Mouse (Mus musculus) neural tube, embryonic 12.5 days (tissue): Measurements from ENCODE around the gene Tex50. TPM values are rescaled to one million over a fixed set of nuclear protein-coding genes. Genes with fewer than 3 reads are reported as not detected.
A peak's percentile ranks its signal among the peaks of the same experiment; 100 is the strongest.
"Not testable (repeated sequence)": the region's sequence is repeated elsewhere in the genome, so short reads cannot be mapped to it uniquely, and the experiment has no call there.

ENCODE experiments used
- ATAC-seq: fragments of 200-750 bp; cut with Nextera tagmentation; 2 replicates; pipeline ENCODE4 v1.8.0; 2017; ENCODE audit warnings: low read depth, mild to moderate bottlenecking, moderate TSS enrichment, moderate library complexity; ENCODE audit not compliant: low FRiP score
- H3K27ac ChIP-seq: fragments of 300-500 bp; sonication (generic); 2 replicates; pipeline ENCODE4 v1.5.1; 2016
- H3K27me3 ChIP-seq: fragments of 300-500 bp; sonication (generic); replicated peaks from 2 replicates; pipeline ENCODE4 v1.6.1; 2016; ENCODE audit warnings: mild to moderate bottlenecking
- H3K36me3 ChIP-seq: fragments of 300-500 bp; sonication (generic); 2 replicates; pipeline ENCODE4 v1.6.1; 2016; ENCODE audit warnings: mild to moderate bottlenecking
- H3K4me1 ChIP-seq: fragments of 300-500 bp; sonication (generic); 2 replicates; pipeline ENCODE4 v1.6.1; 2016
- H3K4me2 ChIP-seq: fragments of 300-500 bp; sonication (generic); replicated peaks from 2 replicates; pipeline ENCODE4 v1.6.1; 2016; ENCODE audit warnings: mild to moderate bottlenecking
- H3K4me3 ChIP-seq: fragments of 300-500 bp; sonication (generic); 2 replicates; pipeline ENCODE4 v1.5.1; 2016
- H3K9ac ChIP-seq: fragments of 300-500 bp; sonication (generic); 2 replicates; pipeline ENCODE4 v1.6.1; 2016; ENCODE audit warnings: mild to moderate bottlenecking
- H3K9me3 ChIP-seq: fragments of 300-500 bp; sonication (generic); 2 replicates; pipeline ENCODE4 v1.6.1; 2016; ENCODE audit warnings: mild to moderate bottlenecking
- WGBS: fragments of 180-500 bp; shearing (Covaris S2); methylation state at CpG from one replicate; pipeline ENCODE4 v1.1.7; 2016; 5-methylcytosine and 5-hydroxymethylcytosine counted together
- polyA plus RNA-seq: library from polyadenylated mRNA; unstranded; fragments of >200 nt; fragmentation: Nextera tagmentation; extraction: Ambion mirVana; gene quantifications from 2 replicates; pipeline ENCODE4 v1.2.1, GENCODE M21; 2016

Gene Tex50
- polyA plus RNA-seq = 0.22 and 0.28 TPM in 2 replicates

DNA sequence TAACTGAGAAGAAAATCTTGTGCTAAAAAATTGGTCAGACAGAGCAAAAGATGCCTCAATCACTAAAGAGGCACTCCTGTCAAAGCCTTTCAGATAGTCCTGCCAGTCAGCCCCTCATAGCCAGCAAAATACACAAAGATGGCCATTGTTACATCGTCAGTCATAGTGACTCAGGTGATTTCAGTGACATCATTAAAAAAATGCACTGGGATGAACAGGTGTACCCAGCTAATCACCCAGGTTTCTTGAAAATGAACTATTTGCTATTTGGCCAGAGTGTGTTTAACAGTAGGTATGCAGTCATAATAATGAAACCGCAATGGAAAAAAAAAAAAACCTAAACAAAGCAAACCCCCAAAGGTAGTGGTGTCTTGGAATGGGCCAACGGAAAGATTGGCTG is at the start of gene Tex50:
TSS of gene Tex50 (minus strand) at position 101 of the 400 bp plus-strand sequence.
- Histone ChIP-seq H3K27me3 (no peaks in the 10 kb centered on the region), H3K4me3 (no peak within 1 kb of the TSS), H3K36me3 (no peaks in the 10 kb centered on the region), H3K27ac (no peak within 1 kb of the TSS), H3K4me1 (no peaks in the 10 kb centered on the region), H3K9ac (no peak within 1 kb of the TSS), H3K9me3 (no peaks in the 10 kb centered on the region), H3K4me2 (no peak within 1 kb of the TSS)
- WGBS = 91% methylated on average over 3 of the region's 3 CpGs
- ATAC-seq = no peak

DNA sequence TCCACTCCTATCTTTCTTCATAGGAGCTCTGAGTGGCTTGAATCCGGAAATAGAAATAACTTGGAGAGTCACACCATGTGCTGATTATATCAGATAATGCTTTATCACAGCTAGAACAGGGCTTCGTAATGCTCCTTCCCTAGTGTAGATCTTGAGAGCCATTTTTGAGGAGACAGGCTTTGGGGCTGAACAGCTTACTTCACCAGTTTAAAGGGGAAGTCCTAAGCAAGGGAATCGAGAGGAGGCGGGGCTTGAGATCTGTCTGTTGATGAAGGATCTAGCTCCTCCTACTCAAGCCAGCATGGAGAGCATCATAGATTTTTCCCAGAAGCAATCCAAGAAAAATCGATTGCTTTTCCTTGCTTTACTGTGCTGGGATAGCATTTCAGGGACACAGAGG is 40.7 kb upstream of the Tex50 start:
- Histone ChIP-seq H3K36me3 (no peaks in the 10 kb centered on the region), H3K9ac (no peak overlapping the region), H3K27ac (no peak overlapping the region), H3K9me3 (no peaks in the 10 kb centered on the region), H3K4me2 (no peak overlapping the region), H3K4me1 (no peaks in the 10 kb centered on the region), H3K27me3 (no peaks in the 10 kb centered on the region), H3K4me3 (no peak overlapping the region)
- WGBS = 76% methylated on average over 5 of the region's 5 CpGs
- ATAC-seq = no peak

GRCm38 (mm10) chr1:161196364-161196763 is 37.2 kb upstream of the Tex50 start:
- Histone ChIP-seq H3K4me3 (0 out of 2 replicates have a peak overlapping the region, but pooled peaks have one; percentile 37), H3K4me2 (peak overlapping the region; percentile 62)
- not testable (repeated sequence) for H3K4me1 ChIP-seq, H3K9ac ChIP-seq, H3K27ac ChIP-seq, H3K9me3 ChIP-seq, H3K36me3 ChIP-seq, H3K27me3 ChIP-seq
- 61% methylated on average over 11 of the region's 11 CpGs for WGBS
- peak; percentile 11; the same call in 1 of the 2 replicates for ATAC-seq

DNA sequence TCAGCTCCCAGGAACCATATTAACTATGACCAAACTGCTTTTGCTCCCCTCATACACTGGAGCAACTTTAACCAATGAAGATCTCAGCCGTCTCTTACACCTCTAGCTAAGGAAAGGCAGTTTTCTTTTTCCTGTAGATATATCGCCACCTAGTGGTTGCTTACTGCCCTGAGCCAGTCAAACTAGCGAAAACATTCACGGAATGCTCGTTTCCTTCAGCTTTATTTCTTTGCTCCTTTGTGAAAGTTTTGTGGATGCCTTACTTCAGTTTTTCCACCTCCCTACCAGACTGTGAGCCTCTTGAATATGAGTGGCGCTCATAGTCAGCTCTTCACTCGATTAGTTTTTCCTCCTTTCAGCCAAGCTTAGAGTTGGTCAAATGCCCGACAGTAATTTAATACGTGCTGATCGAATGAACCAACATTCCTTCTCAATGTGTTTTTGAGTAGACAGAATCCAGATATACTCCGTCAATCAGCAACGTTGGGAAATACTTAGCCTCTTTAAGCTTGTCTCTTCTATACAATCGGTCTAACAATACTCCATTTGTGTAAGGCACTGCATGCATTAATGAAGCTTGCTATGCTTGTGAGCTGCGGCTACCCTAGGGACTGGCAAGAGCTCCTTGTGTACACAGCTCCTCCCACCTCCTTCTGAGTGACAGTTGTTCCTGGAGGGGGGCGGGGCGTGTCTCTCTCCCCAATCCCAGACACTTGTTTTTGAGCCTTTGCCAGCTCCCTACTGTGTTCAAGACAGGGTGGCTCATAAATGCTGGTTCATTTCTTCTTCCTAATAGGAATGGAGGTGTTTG is 36.6 kb upstream of the Tex50 start:
- Histone ChIP-seq H3K9me3 (no peaks in the 10 kb centered on the region), H3K9ac (peak overlapping the region; percentile 13; the same call in 1 of the 2 replicates), H3K4me2 (peak overlapping the region; percentile 62), H3K4me1 (no peaks in the 10 kb centered on the region), H3K27me3 (no peaks in the 10 kb centered on the region), H3K4me3 (peak overlapping the region; percentile 37), H3K36me3 (no peaks in the 10 kb centered on the region), H3K27ac (no peak overlapping the region)
- ATAC-seq = peak; percentile 99
- under 1% methylated on average over 16 of the region's 16 CpGs for WGBS

GRCm38 (mm10) chr1:161190253-161190910 is 31.3 kb upstream of the Tex50 start:
- Histone ChIP-seq H3K4me1 (no peaks in the 10 kb centered on the region), H3K9me3 (0 out of 2 replicates have a peak, but pooled peaks cover 5% of the 10 kb centered on the region), H3K9ac (no peak overlapping the region), H3K27ac (no peak overlapping the region), H3K27me3 (no peaks in the 10 kb centered on the region), H3K4me3 (no peak overlapping the region), H3K4me2 (no peak overlapping the region), H3K36me3 (no peaks in the 10 kb centered on the region)
- WGBS = 79% methylated on average over 9 of the region's 9 CpGs
- ATAC-seq = no peak

DNA sequence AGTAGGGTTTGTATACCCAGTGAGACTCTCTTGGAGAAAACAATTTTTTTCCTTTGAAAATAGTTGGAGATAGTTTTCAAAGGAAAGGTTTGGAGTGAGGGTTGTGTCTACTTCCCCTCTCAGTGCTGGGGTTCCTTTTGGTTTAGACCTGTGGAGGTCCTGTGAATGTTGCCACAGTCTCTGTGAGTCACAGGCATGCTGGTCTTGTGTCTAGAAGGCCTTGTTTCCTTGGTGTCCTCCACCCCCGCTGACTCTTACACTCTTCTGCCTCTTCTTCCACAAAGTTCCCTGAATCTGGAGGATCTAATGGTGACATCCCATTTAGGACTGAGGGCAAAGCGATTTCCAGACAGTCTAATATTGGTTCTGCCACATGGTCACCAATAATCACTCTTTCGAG is 26.3 kb upstream of the Tex50 start:
- Histone ChIP-seq H3K4me2 (no peak overlapping the region), H3K36me3 (no peaks in the 10 kb centered on the region), H3K27ac (no peak overlapping the region), H3K4me1 (no peaks in the 10 kb centered on the region), H3K9ac (no peak overlapping the region), H3K4me3 (no peak overlapping the region), H3K9me3 (0 out of 2 replicates have a peak, but pooled peaks cover 5% of the 10 kb centered on the region), H3K27me3 (no peaks in the 10 kb centered on the region)
- no peak for ATAC-seq
- 83% methylated on average over 3 of the region's 3 CpGs for WGBS

DNA sequence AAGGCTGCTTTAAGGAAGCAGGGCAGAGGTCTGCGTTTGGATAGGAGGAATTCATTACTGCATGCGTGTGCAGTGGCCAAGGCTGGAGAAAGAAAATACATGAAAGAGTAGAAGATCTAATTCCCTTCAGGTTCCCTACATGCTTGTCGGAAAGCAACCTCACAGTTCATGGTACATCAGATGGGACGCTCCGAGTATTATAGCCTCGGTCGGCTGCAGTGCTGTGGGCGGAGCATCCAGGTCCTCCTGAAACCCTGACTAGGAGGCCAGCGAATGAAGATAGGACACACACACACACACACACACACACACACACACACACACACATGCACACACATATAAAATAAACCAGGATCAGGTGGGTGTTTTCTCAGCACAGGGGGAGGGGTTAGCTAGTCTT is 24.6 kb upstream of the Tex50 start:
- 74% methylated on average over 9 of the region's 9 CpGs for WGBS
- no peak overlapping the region for H3K9ac ChIP-seq
- H3K4me1 ChIP-seq = no peaks in the 10 kb centered on the region
- no peak for ATAC-seq
- H3K4me2 ChIP-seq = no peak overlapping the region
- no peak overlapping the region for H3K27ac ChIP-seq
- no peaks in the 10 kb centered on the region for H3K27me3 ChIP-seq
- no peaks in the 10 kb centered on the region for H3K36me3 ChIP-seq
- H3K4me3 ChIP-seq = no peak overlapping the region
- H3K9me3 ChIP-seq = no peaks in the 10 kb centered on the region

DNA sequence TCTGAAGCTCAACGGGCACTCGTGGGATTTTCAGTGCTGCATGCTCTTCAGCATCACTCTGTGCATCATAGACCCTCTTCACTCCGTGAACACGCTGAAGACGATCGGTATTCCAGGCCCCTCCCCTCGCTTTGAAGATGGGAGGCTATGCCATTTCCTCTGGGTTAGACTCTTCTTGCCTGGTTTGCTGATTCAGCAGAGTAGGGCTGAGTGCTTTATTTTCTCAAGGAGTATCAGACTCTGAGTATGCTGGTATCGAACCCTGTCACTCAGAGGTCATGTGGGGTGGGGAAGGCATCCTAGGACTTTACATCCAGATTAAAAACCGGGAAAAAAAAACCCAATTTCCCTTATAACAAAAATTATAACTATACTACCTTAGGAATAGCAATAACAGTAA is 23.3 kb upstream of the Tex50 start:
- H3K9ac ChIP-seq = no peak overlapping the region
- no peaks in the 10 kb centered on the region for H3K27me3 ChIP-seq
- 81% methylated on average over 9 of the region's 9 CpGs for WGBS

DNA sequence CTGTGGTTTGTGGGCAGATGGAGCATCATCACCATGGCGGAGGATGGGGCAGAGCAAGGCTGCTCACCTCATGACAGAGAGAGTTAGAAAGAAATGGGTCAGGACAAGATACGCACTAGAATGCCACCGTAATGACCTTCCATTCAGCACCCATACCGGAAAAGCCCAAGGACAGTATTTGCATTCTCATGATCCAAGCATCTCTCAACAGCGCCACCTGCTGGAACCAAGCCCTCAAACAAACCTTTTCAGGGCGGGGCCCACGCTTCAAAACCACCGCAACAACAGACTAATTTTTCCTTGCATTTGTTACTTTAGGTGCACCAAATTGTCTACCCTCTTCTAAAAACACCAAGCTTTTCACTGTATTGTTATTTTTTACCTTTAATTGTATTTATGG is 21.6 kb upstream of the Tex50 start:
- Histone ChIP-seq H3K27me3 (no peaks in the 10 kb centered on the region), H3K36me3 (no peaks in the 10 kb centered on the region), H3K9me3 (no peaks in the 10 kb centered on the region), H3K4me3 (no peak overlapping the region), H3K4me1 (no peaks in the 10 kb centered on the region), H3K9ac (no peak overlapping the region), H3K27ac (no peak overlapping the region), H3K4me2 (no peak overlapping the region)
- 54% methylated on average over 8 of the region's 8 CpGs for WGBS
- ATAC-seq = no peak

More for the DNA sequence above, 23.3 kb upstream of the Tex50 start:
- Histone ChIP-seq H3K4me2 (no peak overlapping the region), H3K4me3 (no peak overlapping the region), H3K27ac (no peak overlapping the region), H3K36me3 (no peaks in the 10 kb centered on the region), H3K4me1 (no peaks in the 10 kb centered on the region), H3K9me3 (no peaks in the 10 kb centered on the region)
- ATAC-seq = no peak

- no peak overlapping the region for H3K27ac ChIP-seq
Observed at GRCm38 (mm10) chr1:161170651-161171050, 11.5 kb upstream of the Tex50 start.

GRCm38 (mm10) chr1:161160266-161160665 is 1.2 kb upstream of the Tex50 start:
- H3K9me3 ChIP-seq = no peaks in the 10 kb centered on the region
- no peaks in the 10 kb centered on the region for H3K27me3 ChIP-seq
- H3K4me3 ChIP-seq = no peak overlapping the region
- no peaks in the 10 kb centered on the region for H3K4me1 ChIP-seq
- no peak overlapping the region for H3K27ac ChIP-seq
- H3K4me2 ChIP-seq = no peak overlapping the region
- no peak overlapping the region for H3K9ac ChIP-seq
- WGBS = 71% methylated on average over 4 of the region's 4 CpGs
- no peak for ATAC-seq
- no peaks in the 10 kb centered on the region for H3K36me3 ChIP-seq

More at GRCm38 (mm10) chr1:161170651-161171050, 11.5 kb upstream of the Tex50 start:
- peak; percentile 92 for ATAC-seq
- Histone ChIP-seq H3K4me1 (no peaks in the 10 kb centered on the region), H3K4me2 (peak overlapping the region; percentile 82), H3K4me3 (peak overlapping the region; percentile 40), H3K9ac (peak overlapping the region; percentile 69), H3K36me3 (no peaks in the 10 kb centered on the region), H3K9me3 (no peaks in the 10 kb centered on the region), H3K27me3 (0 out of 2 replicates have a peak, but pooled peaks cover 4% of the 10 kb centered on the region)
- WGBS = 1% methylated on average over 40 of the region's 40 CpGs

GRCm38 (mm10) chr1:161156546-161156945 is 2.6 kb downstream of the Tex50 start:
- Histone ChIP-seq H3K9me3 (no peaks in the 10 kb centered on the region), H3K9ac (no peak overlapping the region), H3K4me3 (no peak overlapping the region), H3K4me1 (no peaks in the 10 kb centered on the region), H3K27me3 (no peaks in the 10 kb centered on the region), H3K36me3 (no peaks in the 10 kb centered on the region), H3K27ac (no peak overlapping the region), H3K4me2 (no peak overlapping the region)
- WGBS = 90% methylated on average over 10 of the region's 10 CpGs
- no peak for ATAC-seq
